Mouse (Mus musculus) liver, adult 2 months (tissue): ENCODE results near the gene Pea15a. TPM values are rescaled to one million over a fixed set of nuclear protein-coding genes. Genes with fewer than 3 reads are reported as not detected.

Source experiments
- DNase-seq: peaks from one replicate; pipeline ENCODE4 v3.0.0-alpha.2; 2011; ENCODE audit warnings: low read depth, low spot score; ENCODE audit errors: extremely low read depth
- H3K27ac ChIP-seq: fragments of 200-500 bp; replicated peaks from 2 replicates; pipeline ENCODE4 v1.5.1; 2012; ENCODE audit warnings: low read depth, mild to moderate bottlenecking, control low read depth, inconsistent platforms, low read length; ENCODE audit not compliant: insufficient read depth
- H3K27me3 ChIP-seq: fragments of 200-500 bp; 2 replicates; pipeline ENCODE4 v1.6.1; 2012; ENCODE audit warnings: mild to moderate bottlenecking, moderate library complexity, low read length, inconsistent platforms; ENCODE audit not compliant: control insufficient read depth, insufficient read depth
- H3K36me3 ChIP-seq: fragments of 200-500 bp; 2 replicates; pipeline ENCODE4 v1.6.1; 2012; ENCODE audit warnings: low read length, inconsistent platforms; ENCODE audit not compliant: control insufficient read depth, insufficient read depth
- H3K4me1 ChIP-seq: fragments of 200-500 bp; 2 replicates; pipeline ENCODE4 v1.6.1; 2011; ENCODE audit warnings: low read length; ENCODE audit not compliant: control insufficient read depth, insufficient read depth
- H3K4me3 ChIP-seq: fragments of 200-500 bp; 2 replicates; pipeline ENCODE4 v1.5.1; 2011; ENCODE audit warnings: low read depth, mild to moderate bottlenecking, control low read depth, low read length, moderate library complexity; ENCODE audit not compliant: insufficient read depth
- H3K79me2 ChIP-seq: fragments of 200-500 bp; 2 replicates; pipeline ENCODE4 v1.6.1; 2012; ENCODE audit warnings: inconsistent platforms, mild to moderate bottlenecking, low read length, moderate library complexity; ENCODE audit not compliant: control insufficient read depth, insufficient read depth
- H3K9ac ChIP-seq: fragments of 200-500 bp; 2 replicates; pipeline ENCODE4 v1.6.1; 2012; ENCODE audit warnings: low read depth, mild to moderate bottlenecking, control low read depth, inconsistent platforms, low read length
- CTCF ChIP-seq: fragments of 200-500 bp; IDR thresholded peaks from 2 replicates; pipeline ENCODE4 v1.5.1; 2011; ENCODE audit warnings: low read depth, low read length, control low read depth
- POLR2A ChIP-seq: fragments of 200-500 bp; IDR thresholded peaks from 2 replicates; pipeline ENCODE4 v1.6.1; 2011; ENCODE audit warnings: low read length, control low read depth; ENCODE audit not compliant: insufficient read depth; ENCODE audit errors: extremely low read depth
- WGBS: fragments of 180-500 bp; shearing (Covaris S2); methylation state at CpG from one replicate; pipeline ENCODE4 v1.1.7; 2018; 5-methylcytosine and 5-hydroxymethylcytosine counted together
- polyA plus RNA-seq: library from polyadenylated mRNA; depleted of rRNA; stranded (reverse); fragments of >200 nt; gene quantifications from 2 replicates; pipeline ENCODE4 v1.2.3, GENCODE M21; 2012
- total RNA-seq: library from RNA; depleted of rRNA; stranded (reverse); fragments of >200 nt; gene quantifications from 2 replicates; pipeline ENCODE4 v1.2.3, GENCODE M21; 2014

Gene Pea15a
- total and polyA plus RNA-seq, 2 experiments: 9.4 to 10.2 TPM

- no peak for TF ChIP-seq CTCF
- no peak for TF ChIP-seq POLR2A
Measured at GRCm38 (mm10) chr1:172240945-172241708, 34.5 kb upstream of the Pea15a start.

GRCm38 (mm10) chr1:172229215-172229614 lies 22.6 kb upstream of the Pea15a start:
- no peaks in the 10 kb centered on the region for H3K36me3 ChIP-seq
- no peaks in the 10 kb centered on the region for H3K79me2 ChIP-seq
- TF ChIP-seq POLR2A: no peak
- TF ChIP-seq CTCF: no peak
- no peaks in the 10 kb centered on the region for H3K27me3 ChIP-seq
- no peak overlapping the region for H3K9ac ChIP-seq
- H3K4me1 ChIP-seq: 0 out of 2 replicates have a peak, but pooled peaks cover 1% of the 10 kb centered on the region
- WGBS: 30% methylated on average over 1 of the region's 1 CpGs
- peak; percentile 59 for DNase-seq
- H3K27ac ChIP-seq: no peak overlapping the region
- no peak overlapping the region for H3K4me3 ChIP-seq

More at GRCm38 (mm10) chr1:172240945-172241708, 34.5 kb upstream of the Pea15a start:
- Histone ChIP-seq H3K27me3 (no peaks in the 10 kb centered on the region), H3K79me2 (no peaks in the 10 kb centered on the region), H3K4me1 (no peaks in the 10 kb centered on the region), H3K4me3 (no peak overlapping the region), H3K9ac (no peak overlapping the region), H3K27ac (no peak overlapping the region), H3K36me3 (no peaks in the 10 kb centered on the region)
- WGBS: 80% methylated on average over 6 of the region's 6 CpGs
- DNase-seq: peak; percentile 13

- H3K36me3 ChIP-seq: no peaks in the 10 kb centered on the region
- H3K9ac ChIP-seq: no peak overlapping the region
- TF ChIP-seq POLR2A: no peak
- no peak for TF ChIP-seq CTCF
- WGBS: 22% methylated on average over 2 of the region's 2 CpGs
- H3K79me2 ChIP-seq: no peaks in the 10 kb centered on the region
- H3K4me1 ChIP-seq: 0 out of 2 replicates have a peak, but pooled peaks cover 1% of the 10 kb centered on the region
- no peaks in the 10 kb centered on the region for H3K27me3 ChIP-seq
- no peak overlapping the region for H3K27ac ChIP-seq
- peak; percentile 79 for DNase-seq
- no peak overlapping the region for H3K4me3 ChIP-seq
Measured at GRCm38 (mm10) chr1:172228209-172228608, 21.6 kb upstream of the Pea15a start.

GRCm38 (mm10) chr1:172221297-172222063 lies 14.9 kb upstream of the Pea15a start:
- Histone ChIP-seq H3K79me2 (no peaks in the 10 kb centered on the region), H3K4me3 (no peak overlapping the region), H3K36me3 (no peaks in the 10 kb centered on the region), H3K27ac (no peak overlapping the region), H3K9ac (no peak overlapping the region), H3K27me3 (no peaks in the 10 kb centered on the region), H3K4me1 (0 out of 2 replicates have a peak, but pooled peaks cover 3% of the 10 kb centered on the region)
- no peak for DNase-seq
- whole genome bisulfite sequencing: 79% methylated on average over 11 of the region's 11 CpGs
- TF ChIP-seq POLR2A (no peak), CTCF (no peak)

GRCm38 (mm10) chr1:172220414-172220813 lies 13.8 kb upstream of the Pea15a start:
- peak overlapping the region; percentile 59 for H3K27ac ChIP-seq
- no peak overlapping the region for H3K4me3 ChIP-seq
- H3K4me1 ChIP-seq: 0 out of 2 replicates have a peak, but pooled peaks cover 3% of the 10 kb centered on the region
- 63% methylated on average over 10 of the region's 10 CpGs for WGBS
- no peak for TF ChIP-seq CTCF
- no peak for TF ChIP-seq POLR2A
- H3K36me3 ChIP-seq: no peaks in the 10 kb centered on the region
- DNase-seq: peak; percentile 25
- no peaks in the 10 kb centered on the region for H3K27me3 ChIP-seq
- no peaks in the 10 kb centered on the region for H3K79me2 ChIP-seq
- no peak overlapping the region for H3K9ac ChIP-seq
